8 mouse cellular contexts compared by ENCODE assay signal in genomic region chr10:81545161-81545747, GRCm38 (mm10). TPM values are rescaled to one million over a fixed set of nuclear protein-coding genes. Genes with fewer than 3 reads are reported as not detected.
DNase-seq lines count a peak whose midpoint lies in the region; ATAC-seq and TF ChIP-seq lines count a peak whose summit lies in the region.

Gna11 (minus strand) TSS chr10:81545190.

- ATAC-seq in kidney, embryonic 14.5 days (ENCODE audit: low FRiP score, low TSS enrichment), result peak; percentile 96
- peak; percentile 96 for ATAC-seq in limb, embryonic 15.5 days (ENCODE audit: insufficient number of reproducible peaks, low FRiP score, low TSS enrichment, low read depth)

- peak within 1 kb of the TSS; percentile 86 for H3K4me2 ChIP-seq in kidney, embryonic 14.5 days (replicated peaks; ENCODE audit: low read depth, low read length)
- H3K4me2 ChIP-seq in limb, embryonic 15.5 days, result peak within 1 kb of the TSS; percentile 89

- no peak for TF ChIP-seq POLR2A in bone marrow macrophage, adult 2 months (IDR thresholded peaks at IDR 0.05; ENCODE audit: borderline replicate concordance, low read depth, low read length)
- TF ChIP-seq POLR2A in embryonic fibroblast, embryonic 13.5 days (IDR thresholded peaks at IDR 0.05; ENCODE audit: low read depth, low read length), result peak; percentile 87

- H3K4me1 ChIP-seq in bone marrow macrophage, adult 2 months (ENCODE audit: control insufficient read depth, insufficient read depth, low read length), result peaks cover 18% of the 10 kb centered on the region
- H3K4me1 ChIP-seq in embryonic fibroblast, embryonic 13.5 days (ENCODE audit: control insufficient read depth, insufficient read depth, low read length), result peaks cover 3% of the 10 kb centered on the region; the same call in 1 of the 2 replicates
- peaks cover 28% of the 10 kb centered on the region for H3K4me1 ChIP-seq in kidney, embryonic 14.5 days (ENCODE audit: control insufficient read depth, insufficient read depth, low read length)
- H3K4me1 ChIP-seq in limb, embryonic 15.5 days, result peaks cover 36% of the 10 kb centered on the region

- no peaks in the 10 kb centered on the region; the same call in 1 of the 2 replicates for H3K36me3 ChIP-seq in kidney, embryonic 14.5 days (ENCODE audit: control insufficient read depth, insufficient read depth, low read length)
- H3K36me3 ChIP-seq in limb, embryonic 15.5 days, result peaks cover 6% of the 10 kb centered on the region; the same call in 1 of the 2 replicates

- peak within 1 kb of the TSS; percentile 98 for H3K4me3 ChIP-seq in bone marrow macrophage, adult 2 months (ENCODE audit: insufficient read depth, low read length)
- peak within 1 kb of the TSS; percentile 90 for H3K4me3 ChIP-seq in embryonic fibroblast, embryonic 13.5 days (ENCODE audit: insufficient read depth, low read length)
- H3K4me3 ChIP-seq in kidney, embryonic 14.5 days (ENCODE audit: low read length), result peak within 1 kb of the TSS; percentile 98
- H3K4me3 ChIP-seq in limb, embryonic 15.5 days, result peak within 1 kb of the TSS; percentile 98

- no peak for TF ChIP-seq CTCF in bone marrow macrophage, adult 2 months (IDR thresholded peaks at IDR 0.05; ENCODE audit: low read depth, low read length)
- no peak for TF ChIP-seq CTCF in embryonic fibroblast, embryonic 13.5 days (IDR thresholded peaks at IDR 0.05; ENCODE audit: borderline replicate concordance, insufficient read depth, low read length)

- DNase-seq in A20 (ENCODE audit: low read depth, low spot score), result peak; percentile 100
- DNase-seq in heart, adult 9 months (ENCODE audit: low spot score in 2 of 2), result peak; percentile 99
- DNase-seq in monocyte, adult 2 months (ENCODE audit: low read depth in 1 of 2, low spot score in 2 of 2), result peak; percentile 98 to 99
- DNase-seq in spleen, postnatal 36 days (ENCODE audit: low spot score in 2 of 2), result peak; percentile 99 to 100

- WGBS in kidney, embryonic 14.5 days, result 2% methylated on average over 37 of the region's 59 CpGs
- 1% methylated on average over 59 of the region's 59 CpGs for WGBS in limb, embryonic 15.5 days

- peak within 1 kb of the TSS; percentile 94 for H3K9ac ChIP-seq in kidney, embryonic 14.5 days (ENCODE audit: low read depth, low read length)
- peak within 1 kb of the TSS; percentile 99 for H3K9ac ChIP-seq in limb, embryonic 15.5 days

- no peaks in the 10 kb centered on the region for H3K9me3 ChIP-seq in kidney, embryonic 14.5 days (ENCODE audit: control insufficient read depth, low read length)
- H3K9me3 ChIP-seq in limb, embryonic 15.5 days, result no peaks in the 10 kb centered on the region

- no peaks in the 10 kb centered on the region for H3K27me3 ChIP-seq in kidney, embryonic 14.5 days (ENCODE audit: control insufficient read depth, insufficient read depth, low read length)
- H3K27me3 ChIP-seq in limb, embryonic 15.5 days, result no peaks in the 10 kb centered on the region

- peak within 1 kb of the TSS; percentile 48 for H3K27ac ChIP-seq in bone marrow macrophage, adult 2 months (ENCODE audit: insufficient read depth, low read depth, low read length)
- peak within 1 kb of the TSS; percentile 96 for H3K27ac ChIP-seq in embryonic fibroblast, embryonic 13.5 days (ENCODE audit: insufficient read depth, low read length)
- peak within 1 kb of the TSS; percentile 75; the same call in 1 of the 2 replicates for H3K27ac ChIP-seq in kidney, embryonic 14.5 days (ENCODE audit: low read depth, low read length)
- H3K27ac ChIP-seq in limb, embryonic 15.5 days, result peak within 1 kb of the TSS; percentile 86

RNA-seq across cellular contexts. Expression of gene Gna11, which starts in this region (rescaled TPM):
- 10.1 and 10.5 TPM in 2 replicates for polyA plus RNA-seq in bone marrow macrophage, adult 2 months (2012; ENCODE audit: insufficient read depth, insufficient read length, missing spikeins)
- 64.4 and 66.3 TPM in 2 replicates for polyA plus RNA-seq in embryonic fibroblast, embryonic 13.5 days (2011; ENCODE audit: insufficient read length, low read depth, missing spikeins)
- polyA plus RNA-seq in kidney, embryonic 14.5 days (2014; fragmentation: Nextera tagmentation; extraction: Ambion mirVana), result 77.7 and 89.2 TPM in 2 replicates
- polyA plus RNA-seq in limb, embryonic 15.5 days (2015; fragmentation: Nextera tagmentation; extraction: Ambion mirVana), result 80.4 and 81.7 TPM in 2 replicates

Comparison
In these comparisons a context has a peak if more than half of its experiments do, and no peak if none do; other contexts are left out.
1. Peak in every context shown above with its lines: DNase-seq, ATAC-seq, H3K4me3 ChIP-seq and H3K27ac ChIP-seq.